Mouse (Mus musculus) heart, adult 8-10 months (tissue): ENCODE measurements around the gene Serpinb7. TPM values are rescaled to one million over a fixed set of nuclear protein-coding genes. Genes with fewer than 3 reads are reported as not detected.

Experiments used
- DNase-seq: peaks from one replicate; pipeline ENCODE4 v3.0.0; 2022; ENCODE audit warnings: low spot score
- total RNA-seq, 4 experiments: library from RNA; stranded (reverse); gene quantifications; 2 replicates each; pipeline ENCODE4 v1.2.4; 2022

The Serpinb7 gene
- total RNA-seq, 4 experiments from 2014 or later, result not detected

DNA sequence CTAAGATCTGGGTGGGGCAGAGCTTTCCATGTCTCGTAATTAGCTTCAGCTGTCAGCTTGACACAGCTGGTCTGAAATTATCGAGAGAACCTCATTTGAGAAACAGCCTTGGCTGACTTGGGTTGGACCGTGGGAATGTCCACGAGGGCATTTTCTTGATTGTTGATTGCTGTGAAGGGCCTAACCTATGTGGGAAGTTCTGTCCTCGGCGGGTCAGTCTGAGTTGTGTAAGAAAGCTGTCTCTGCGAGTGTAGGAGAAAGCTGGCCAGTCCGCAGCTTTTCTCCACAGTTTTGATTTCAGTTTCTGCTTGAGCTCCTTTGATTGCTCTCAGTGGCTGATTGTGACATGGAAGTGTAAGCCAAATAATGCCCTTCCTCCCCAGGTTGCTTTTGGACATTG is 90.1 kb downstream of the Serpinb7 start:
- DNase-seq, result no peak

DNA sequence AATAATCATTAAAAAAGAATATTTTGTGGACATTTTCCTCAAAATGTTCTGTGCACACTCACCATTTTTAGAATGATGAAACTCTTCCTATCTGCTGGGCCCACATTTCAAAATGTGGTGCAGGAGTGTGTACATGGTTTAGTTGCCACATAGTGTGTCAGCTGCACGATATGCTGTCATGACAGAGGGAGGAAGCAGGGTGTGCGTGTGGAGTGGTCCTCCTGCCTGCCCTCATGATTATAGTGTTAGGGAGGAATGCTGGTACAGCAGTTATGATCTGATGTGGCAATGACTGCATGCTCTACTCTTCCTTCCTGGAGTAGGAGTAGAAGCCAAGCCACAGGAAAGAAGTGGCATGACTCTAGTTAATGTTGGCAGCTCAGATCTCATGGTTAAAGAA is 97.3 kb downstream of the Serpinb7 start:
- no peak for DNase-seq

DNA sequence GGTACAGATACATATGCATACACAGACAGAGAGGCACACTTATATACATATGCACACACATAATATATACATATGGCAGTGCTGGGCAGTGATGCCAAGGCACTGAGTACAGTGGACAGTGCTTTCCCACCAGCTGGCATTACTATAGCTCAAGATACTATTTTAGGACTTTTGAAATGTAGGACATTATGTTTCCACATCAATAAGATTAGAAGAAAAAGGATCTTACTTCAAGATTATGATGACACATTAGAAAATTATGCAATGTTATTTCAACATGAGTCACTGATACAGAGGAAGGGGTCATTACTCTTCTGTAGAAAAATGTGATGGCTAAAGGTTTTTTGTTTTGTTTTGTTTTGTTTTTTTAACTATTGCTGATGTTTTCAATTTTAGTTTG is 102.6 kb downstream of the Serpinb7 start:
- DNase-seq, result no peak

Other genes starting within 250 kb of the Serpinb7 start
- not detected for gene Serpinb3b, start 121.3 kb upstream of the Serpinb7 start, total RNA-seq
- not detected for gene Serpinb3c, start 121.3 kb upstream of the Serpinb7 start, total RNA-seq
- gene Serpinb11, start 38.5 kb upstream of the Serpinb7 start, total RNA-seq, result not detected
- 1 to 10 TPM in 1 of 4 experiments, under 1 TPM in 1, not detected in 2; 0.53 to 6.9 TPM for gene Serpinb2, start 111.8 kb downstream of the Serpinb7 start, total RNA-seq
- 1 to 10 TPM; 1.8 to 4.0 (median 2.5) TPM for gene Serpinb8, start 190.4 kb downstream of the Serpinb7 start, total RNA-seq